Mouse (Mus musculus) A20 (cell line): ENCODE measurements around the gene Ptprg.
"Not testable (repeated sequence)": the region's sequence is repeated elsewhere in the genome, so short reads cannot be mapped to it uniquely, and the experiment has no call there.

ENCODE experiments used
- DNase-seq: peaks from one replicate; pipeline ENCODE4 v3.0.0-alpha.2; 2011; ENCODE audit warnings: low read depth, low spot score

Ptprg gene

DNA sequence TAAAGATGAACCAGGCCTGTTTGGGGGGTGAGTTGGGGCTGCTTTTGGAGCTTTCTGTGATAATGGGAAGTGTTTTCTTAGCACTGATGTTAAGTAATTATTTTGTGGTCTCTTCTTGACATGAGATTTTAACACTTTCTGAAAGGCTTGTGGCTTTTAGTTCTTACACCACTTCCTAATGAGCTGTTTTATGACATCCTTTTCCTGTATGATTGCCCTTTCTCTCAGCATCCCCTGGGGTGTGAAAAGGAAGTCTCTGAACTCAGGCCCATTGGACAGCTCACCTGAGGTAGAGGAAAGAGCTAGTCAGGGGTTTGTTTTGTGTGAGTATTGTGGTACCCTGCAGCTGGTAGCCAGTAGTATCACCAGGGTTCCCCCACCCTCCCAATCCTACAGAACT, 179.0 kb downstream of the Ptprg start:
- DNase-seq, result no peak

DNA sequence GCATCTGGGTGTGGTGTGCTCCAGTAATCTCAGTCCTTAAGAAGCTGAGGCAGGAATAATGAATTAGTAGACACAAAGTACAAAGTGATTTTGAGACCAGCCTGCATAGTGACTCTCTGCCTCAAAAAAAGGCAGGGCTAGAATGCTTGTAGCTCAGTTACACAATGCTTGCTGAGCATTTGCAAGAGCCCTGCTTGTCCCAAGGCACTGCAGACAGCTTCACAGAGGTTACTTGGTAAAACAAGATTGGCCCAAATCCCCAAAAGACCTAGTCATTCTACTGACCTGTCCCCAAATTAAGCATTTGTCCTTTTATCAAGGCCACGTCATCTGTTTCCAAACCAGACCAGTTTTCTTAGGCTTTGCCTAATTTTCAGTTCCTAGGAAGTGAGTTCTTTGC, 190.4 kb downstream of the Ptprg start:
- DNase-seq, result no peak

- DNase-seq, result no peak
These were observed 199.3 kb downstream of the Ptprg start for GRCm38 (mm10) chr14:11752678-11753077.

GRCm38 (mm10) chr14:11754656-11755055, 201.3 kb downstream of the Ptprg start:
- no peak for DNase-seq

DNA sequence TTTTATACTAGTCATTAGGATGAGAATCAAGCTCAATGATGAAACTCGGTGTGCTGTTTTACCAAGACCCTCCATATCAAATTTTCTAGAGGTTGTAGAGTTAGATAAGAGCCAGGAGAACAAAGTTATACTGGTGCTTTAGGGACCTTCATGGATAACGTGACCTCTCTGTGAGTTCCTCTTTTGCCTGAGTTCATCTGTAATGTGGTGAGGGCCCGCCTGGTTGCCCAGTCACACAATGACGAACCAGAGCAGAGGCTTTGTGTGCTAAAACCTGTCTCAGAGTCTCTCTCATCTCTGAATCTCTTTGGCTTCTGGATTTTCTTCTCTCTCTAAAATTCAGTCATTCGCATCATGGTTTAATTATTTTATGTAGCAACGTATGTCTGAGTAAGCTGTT, 204.9 kb downstream of the Ptprg start:
- DNase-seq, result no peak

DNA sequence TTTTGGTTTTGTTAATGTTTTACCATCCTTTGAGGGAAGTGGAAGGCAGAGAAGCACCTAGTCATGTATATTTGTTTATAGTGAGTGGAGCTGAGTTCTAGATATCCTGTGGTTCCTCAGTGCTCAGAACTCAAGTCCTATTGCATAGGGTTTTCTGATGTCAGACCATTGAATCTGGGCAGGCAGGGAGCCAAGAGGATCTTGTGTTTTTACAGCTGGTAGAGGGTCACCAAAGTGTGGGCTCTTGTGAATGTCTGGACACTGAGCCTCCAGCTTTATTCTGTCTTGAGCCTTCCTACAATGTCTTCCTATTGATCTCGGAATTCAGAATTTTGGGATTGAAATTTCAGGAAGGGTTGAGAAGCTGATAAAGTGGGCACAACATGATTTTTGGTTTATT, 206.0 kb downstream of the Ptprg start:
- DNase-seq, result no peak

- no peak for DNase-seq
These were observed 209.7 kb downstream of the Ptprg start for GRCm38 (mm10) chr14:11762995-11763394.

GRCm38 (mm10) chr14:11772736-11773135, 219.4 kb downstream of the Ptprg start:
- no peak for DNase-seq

- DNase-seq, result no peak
These were observed 221.2 kb downstream of the Ptprg start for GRCm38 (mm10) chr14:11774476-11775037.

DNA sequence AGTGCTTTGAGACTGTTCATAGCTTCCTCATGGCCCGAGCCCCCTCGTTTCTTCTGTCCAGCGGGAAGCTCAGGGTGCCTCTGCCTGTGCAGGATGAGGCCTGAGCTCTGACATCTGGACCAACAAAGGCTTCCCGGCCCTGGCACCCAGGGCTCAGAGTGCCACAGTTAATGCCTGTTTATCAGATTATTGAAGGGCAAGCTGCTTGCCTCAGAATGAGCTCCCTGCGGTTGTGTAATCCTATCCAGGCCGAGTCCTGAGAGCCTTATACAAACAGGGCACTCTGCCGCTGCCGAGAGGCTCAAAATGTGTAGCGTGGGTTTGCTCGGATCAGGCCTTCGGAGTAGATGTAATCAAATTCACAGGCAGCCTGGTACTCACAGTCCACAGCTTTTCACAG, 221.9 kb downstream of the Ptprg start:
- DNase-seq, result no peak

DNA sequence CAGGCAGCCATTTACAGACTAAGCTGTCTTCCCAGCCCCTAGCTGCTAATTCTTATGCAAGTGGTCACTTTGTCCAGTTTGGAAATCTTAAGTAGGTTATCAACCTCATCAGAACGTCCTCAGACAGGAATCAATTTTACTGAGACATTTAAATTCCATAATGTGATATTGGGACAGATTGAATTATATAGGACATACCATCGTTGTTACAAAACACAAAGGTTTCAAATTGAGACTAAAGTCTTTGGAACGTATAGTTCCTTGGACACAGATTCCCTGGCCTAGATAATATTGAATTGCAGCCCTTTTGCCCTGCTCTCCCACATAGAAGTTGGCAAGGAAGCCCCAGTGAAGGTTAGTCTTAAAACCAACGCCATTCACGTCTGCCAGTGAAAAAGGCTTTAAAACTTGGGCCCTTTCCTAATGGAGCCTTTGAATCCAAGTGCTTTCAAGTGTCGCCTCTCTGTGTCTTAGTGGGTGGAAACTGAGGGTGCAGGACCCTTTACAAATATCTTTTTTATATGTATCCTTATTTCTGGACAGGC, 222.7 kb downstream of the Ptprg start:
- DNase-seq, result no peak

GRCm38 (mm10) chr14:11776566-11776965, 223.2 kb downstream of the Ptprg start:
- no peak for DNase-seq

DNA sequence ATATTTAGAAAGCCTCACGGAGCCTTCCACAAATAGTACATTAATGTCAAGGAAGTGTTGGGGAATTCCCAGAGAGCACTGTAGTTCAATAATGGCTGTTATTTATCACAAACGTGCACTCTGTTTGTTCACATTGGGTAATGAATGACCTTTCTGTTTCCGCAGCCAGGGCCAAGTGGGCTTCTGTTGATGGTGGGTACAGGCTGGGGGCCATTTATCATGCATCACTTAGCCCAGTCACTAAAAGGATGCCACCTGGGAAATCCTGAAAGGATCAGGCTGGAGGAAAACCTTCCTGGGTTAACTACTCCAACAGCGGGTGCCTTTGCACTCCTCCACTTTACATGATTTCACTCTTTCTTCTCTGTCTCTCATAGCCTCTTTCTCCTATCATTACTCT, 237.9 kb downstream of the Ptprg start:
- no peak for DNase-seq

DNA sequence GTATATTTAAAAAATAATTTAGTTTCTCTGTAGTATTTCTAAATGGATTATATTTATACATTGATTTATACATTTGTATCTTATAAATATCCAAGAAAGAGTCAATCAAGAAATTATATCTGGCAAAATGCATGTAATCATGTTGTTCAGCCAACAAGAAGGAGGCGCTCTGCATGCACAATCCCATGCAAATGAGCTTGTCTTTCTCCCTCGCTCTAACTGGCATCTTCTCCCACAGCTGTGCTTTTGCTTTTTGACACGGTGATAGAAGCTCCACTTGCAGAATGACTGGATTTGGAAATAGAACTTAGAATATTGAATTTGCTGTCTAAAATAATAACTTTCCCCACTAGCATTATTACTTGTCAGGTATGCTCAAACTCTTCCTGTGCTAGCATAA, 240.5 kb downstream of the Ptprg start:
- no peak for DNase-seq

- DNase-seq, result no peak
These were observed 249.2 kb downstream of the Ptprg start for GRCm38 (mm10) chr14:11802355-11803035.

DNA sequence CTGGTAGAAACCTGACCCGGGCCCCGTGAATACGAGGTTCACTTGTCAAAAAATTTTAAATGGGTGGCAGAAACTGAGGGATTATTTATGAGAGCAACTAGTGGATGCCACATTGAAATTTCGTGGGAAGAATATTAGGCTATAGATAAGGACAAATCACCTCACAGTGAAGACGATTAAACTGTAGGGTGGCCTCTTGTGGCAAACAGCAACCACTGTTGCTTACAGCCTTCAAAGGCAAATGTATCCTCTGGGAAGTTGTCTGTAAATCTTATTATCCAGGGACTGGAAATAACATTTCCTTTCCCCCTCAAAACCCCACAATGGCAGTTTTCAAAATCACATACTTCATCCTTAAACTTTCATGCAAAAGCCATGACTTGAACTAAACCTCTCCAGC, 253.3 kb downstream of the Ptprg start:
- DNase-seq, result no peak

- no peak for DNase-seq
These were observed 254.1 kb downstream of the Ptprg start for GRCm38 (mm10) chr14:11807465-11807864.

DNA sequence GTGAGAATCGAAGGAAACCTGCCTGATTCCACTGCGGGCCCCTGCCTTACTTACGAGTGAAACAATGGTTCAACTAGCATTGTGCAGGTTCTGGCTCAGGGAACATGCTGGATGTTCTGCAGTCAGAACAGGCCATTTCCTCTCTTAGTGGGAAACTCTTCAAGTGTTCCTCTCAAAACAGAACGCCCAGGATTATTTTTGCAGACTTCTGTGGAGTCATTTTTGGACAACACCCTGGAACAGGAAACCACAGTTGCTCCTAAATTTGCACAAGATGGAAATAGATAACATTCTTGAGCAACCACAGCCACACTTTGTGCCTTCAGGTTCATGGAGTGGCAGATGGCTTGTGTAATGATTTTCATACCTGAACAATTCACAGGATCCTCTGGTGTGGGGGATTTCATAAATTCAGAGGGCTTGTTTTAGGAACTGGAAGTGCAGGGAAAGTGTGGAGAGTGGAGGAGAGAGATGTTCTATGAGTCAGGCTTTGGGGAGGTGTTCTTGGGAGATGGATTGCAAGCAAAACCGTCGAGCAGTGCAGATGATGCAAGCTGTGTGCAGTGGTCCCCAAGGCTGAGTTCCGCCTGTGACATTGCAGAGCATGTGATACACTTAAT, 257.9 kb downstream of the Ptprg start:
- no peak for DNase-seq

DNA sequence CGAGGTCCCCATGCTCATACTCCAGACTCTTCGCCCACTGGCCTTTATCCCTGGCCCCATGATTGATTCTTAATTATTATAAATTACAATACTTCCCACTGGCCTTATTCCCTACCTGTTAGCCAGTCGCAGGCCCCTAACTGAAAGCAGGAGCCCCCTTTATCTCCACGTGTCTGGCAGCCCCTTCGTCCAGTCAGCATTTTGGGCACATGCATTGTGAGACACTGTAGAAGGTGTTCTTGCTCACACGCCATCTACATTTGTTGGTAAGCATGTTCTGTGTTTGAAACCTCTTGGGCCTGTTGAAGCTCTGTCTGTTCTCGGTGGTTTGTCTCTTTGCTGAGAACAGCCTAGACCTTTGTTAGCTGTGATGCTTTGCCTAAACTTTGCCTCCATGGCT, 259.0 kb downstream of the Ptprg start:
- no peak for DNase-seq

GRCm38 (mm10) chr14:11814811-11815210, 261.5 kb downstream of the Ptprg start:
- not testable (repeated sequence) for DNase-seq

DNA sequence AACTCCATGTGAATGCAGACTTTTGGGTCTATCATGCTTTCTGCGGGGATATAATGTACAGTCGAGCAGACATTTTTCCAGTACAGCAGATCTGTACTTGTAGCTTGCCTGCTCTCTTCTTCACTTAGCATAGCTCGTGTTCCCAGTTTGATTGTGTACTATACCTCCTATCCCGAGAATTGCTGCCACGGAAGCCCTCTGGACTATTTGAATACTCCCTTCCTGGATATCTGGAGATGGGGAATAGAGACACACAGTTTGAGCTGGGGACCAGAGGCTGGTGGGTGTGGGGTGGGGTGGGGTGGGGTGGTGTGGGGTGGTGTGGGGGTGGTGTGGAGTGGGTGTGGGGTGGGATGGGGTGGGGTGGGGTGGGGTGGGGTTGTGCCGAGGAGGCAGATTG, 263.9 kb downstream of the Ptprg start:
- no peak for DNase-seq

- no peak for DNase-seq
These were observed 264.7 kb downstream of the Ptprg start for GRCm38 (mm10) chr14:11818054-11818453.

DNA sequence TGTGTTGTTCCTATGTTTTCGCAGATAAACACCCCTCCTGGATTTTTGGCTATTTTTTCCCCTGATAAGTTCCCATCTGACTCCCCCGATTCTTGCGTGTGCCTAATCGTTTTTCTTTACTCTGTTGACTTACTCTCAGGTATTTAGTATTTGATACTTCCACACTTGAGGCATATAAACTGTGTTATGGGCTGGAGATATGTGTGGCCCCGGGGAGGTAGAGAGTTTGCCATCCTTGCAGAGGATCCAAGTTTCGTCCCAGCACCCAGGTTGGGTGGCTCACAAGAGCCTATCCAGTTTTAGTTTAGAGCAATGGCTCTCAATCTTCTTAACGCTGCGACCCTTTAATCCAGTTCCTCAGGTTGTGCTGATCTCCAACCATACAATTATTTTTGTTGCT, 265.4 kb downstream of the Ptprg start:
- DNase-seq, result no peak
